In genomic region chr4:140304960-140305359, GRCm38 (mm10) we compare ENCODE assay signal across 23 mouse cellular contexts. TPM values are rescaled to one million over a fixed set of nuclear protein-coding genes. Genes with fewer than 3 reads are reported as not detected.
"Had no signal": no experiment of that assay in that cellular context is flagged by ENCODE, and none has a peak within 500 bp of the region (broad histone marks: within the 10 kb centered on the region; RNA-seq: fewer than 3 reads in every experiment).

No protein-coding gene starts in this region.

- ATAC-seq: liver, postnatal 0 days; lung, postnatal 0 days; midbrain, embryonic 16.5 days had no signal

- H3K9me3 ChIP-seq: limb, embryonic 12.5 days; limb, embryonic 15.5 days; midbrain, embryonic 12.5 days; neural tube, embryonic 12.5 days; neural tube, embryonic 15.5 days had no signal

- H3K4me1 ChIP-seq: limb, embryonic 12.5 days; limb, embryonic 15.5 days; midbrain, embryonic 12.5 days; neural tube, embryonic 12.5 days had no signal

- H3K36me3 ChIP-seq: limb, embryonic 12.5 days; limb, embryonic 15.5 days; midbrain, embryonic 12.5 days; neural tube, embryonic 12.5 days; neural tube, embryonic 15.5 days had no signal

- H3K4me3 ChIP-seq: limb, embryonic 12.5 days; limb, embryonic 15.5 days; midbrain, embryonic 12.5 days; neural tube, embryonic 12.5 days; neural tube, embryonic 15.5 days had no signal

- H3K4me2 ChIP-seq: limb, embryonic 12.5 days; limb, embryonic 15.5 days; liver, embryonic 11.5 days; lung, embryonic 14.5 days; midbrain, embryonic 12.5 days; neural tube, embryonic 12.5 days; neural tube, embryonic 15.5 days had no signal

- DNase-seq: kidney, adult 18-20 months; kidney, adult 9 months; kidney, postnatal 14 days; kidney, postnatal 4 days; liver, postnatal 0 days; lung, embryonic 14.5 days; right cerebral cortex, adult 18-20 months; right cerebral cortex, postnatal 14 days; right cerebral cortex, postnatal 4 days; thymus, adult 18-20 months; thymus, postnatal 36 days had no signal

- H3K27ac ChIP-seq: limb, embryonic 12.5 days; limb, embryonic 15.5 days; liver, embryonic 14.5 days; macrophage; midbrain, embryonic 12.5 days; neural tube, embryonic 12.5 days; neural tube, embryonic 15.5 days; stomach, postnatal 0 days had no signal

- H3K27me3 ChIP-seq: limb, embryonic 12.5 days; limb, embryonic 15.5 days; midbrain, embryonic 12.5 days; neural tube, embryonic 12.5 days; neural tube, embryonic 15.5 days had no signal

- H3K9ac ChIP-seq: limb, embryonic 12.5 days; limb, embryonic 15.5 days; liver, embryonic 14.5 days; liver, postnatal 0 days; lung, embryonic 14.5 days; midbrain, embryonic 12.5 days; neural tube, embryonic 12.5 days; neural tube, embryonic 15.5 days had no signal

RNA-seq across cellular contexts. Expression of gene Igsf21, which starts 58.4 kb away (rescaled TPM):
- total RNA-seq: megakaryocyte, adult 5-6 weeks had no signal
- polyA plus RNA-seq: limb, embryonic 12.5 days; liver, postnatal 0 days; lung, embryonic 14.5 days; macrophage had no signal
